Mouse (Mus musculus): ENCODE measurements around the gene Tnp2.

The Tnp2 gene

DNA sequence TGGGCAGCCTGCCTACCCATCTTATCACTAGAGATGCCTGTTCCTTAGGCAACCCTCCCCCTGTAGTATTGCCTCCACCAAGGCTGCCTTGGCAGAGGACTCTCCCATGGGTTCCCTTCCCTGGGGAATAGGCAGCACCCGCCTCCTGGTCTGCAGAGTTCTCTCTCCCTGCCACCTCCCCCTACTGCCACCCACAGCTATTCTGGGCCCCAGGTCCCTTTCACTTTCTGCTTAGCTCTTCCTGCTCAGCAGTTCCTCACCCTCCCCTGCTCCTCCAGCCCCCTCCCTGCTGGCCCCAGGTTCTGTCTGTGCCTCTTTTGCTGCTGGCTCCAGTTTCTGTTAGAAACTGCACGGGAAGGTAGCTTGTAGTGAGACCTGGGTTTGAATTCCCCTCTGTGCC is 18.8 kb downstream of the Tnp2 start:
- TF ChIP-seq NANOG (IDR thresholded peaks at IDR 0.05; ENCODE audit: borderline replicate concordance, low read length) (no peak), POU5F1 (IDR thresholded peaks at IDR 0.05; ENCODE audit: borderline replicate concordance, low read length) (no peak), CTCF (conservative IDR thresholded peaks at IDR 0.05; ENCODE audit: low read length) (no peak)
- no peaks in the 10 kb centered on the region for H3K9me3 ChIP-seq (ENCODE audit: low read length)
- H3K4me3 ChIP-seq (replicated peaks; ENCODE audit: low read length) = no peak overlapping the region
- peaks cover 41% of the 10 kb centered on the region for H3K27me3 ChIP-seq (ENCODE audit: insufficient read depth, low read length)
- no peaks in the 10 kb centered on the region for H3K36me3 ChIP-seq (ENCODE audit: insufficient read depth, low read length)
- H3K4me1 ChIP-seq (replicated peaks; ENCODE audit: low read depth, low read length) = peaks cover 8% of the 10 kb centered on the region; the same call in 1 of the 2 replicates

DNA sequence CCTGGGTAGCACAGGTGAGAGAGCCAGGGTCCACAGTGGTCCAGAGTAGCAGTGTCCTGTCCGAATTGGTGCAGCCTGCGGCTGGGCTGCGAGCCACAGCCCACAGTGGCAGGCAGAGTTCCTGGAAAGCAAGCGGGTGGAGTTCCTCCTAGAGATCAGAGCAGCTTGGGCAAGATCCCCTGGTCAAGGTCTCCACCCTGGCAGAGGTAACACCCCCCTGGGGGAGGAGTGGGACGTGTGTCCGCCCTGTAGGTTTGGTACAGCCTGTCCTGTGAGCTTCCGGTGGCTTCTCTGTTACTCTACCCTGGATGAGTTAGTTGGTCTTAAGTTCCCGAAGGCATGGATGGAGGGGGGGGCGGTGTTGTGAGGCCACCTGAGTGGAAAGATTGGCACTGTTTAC is 19.6 kb downstream of the Tnp2 start:
- no peak for TF ChIP-seq NANOG (IDR thresholded peaks at IDR 0.05; ENCODE audit: borderline replicate concordance, low read length)
- TF ChIP-seq POU5F1 (IDR thresholded peaks at IDR 0.05; ENCODE audit: borderline replicate concordance, low read length) = no peak
- no peak for TF ChIP-seq CTCF (conservative IDR thresholded peaks at IDR 0.05; ENCODE audit: low read length)
- H3K9me3 ChIP-seq (ENCODE audit: low read length) = no peaks in the 10 kb centered on the region

DNA sequence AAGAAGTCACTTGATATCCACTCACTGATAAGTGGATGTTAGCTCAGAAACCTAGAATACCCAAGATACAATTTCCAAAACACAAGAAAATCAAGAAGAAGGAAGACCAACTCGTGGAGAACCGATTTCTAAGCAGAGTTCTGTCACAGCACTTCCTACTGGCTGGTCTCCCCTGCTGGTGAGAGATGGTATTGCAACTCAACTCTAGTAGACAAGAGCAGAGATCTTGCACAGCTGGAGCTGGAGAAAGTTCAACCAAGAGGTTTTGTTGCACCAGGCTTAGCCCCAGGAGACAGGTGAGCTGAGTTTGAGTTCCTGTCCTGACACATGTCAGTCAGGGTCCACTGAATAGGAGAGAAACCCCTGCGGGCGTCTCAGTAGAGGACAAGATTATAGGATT is 21.3 kb downstream of the Tnp2 start:
- no peak for TF ChIP-seq NANOG (IDR thresholded peaks at IDR 0.05; ENCODE audit: borderline replicate concordance, low read length)
- peak; percentile 93 for TF ChIP-seq CTCF (conservative IDR thresholded peaks at IDR 0.05; ENCODE audit: low read length)
- peaks cover 8% of the 10 kb centered on the region; the same call in 1 of the 2 replicates for H3K4me1 ChIP-seq (replicated peaks; ENCODE audit: low read depth, low read length)
- no peaks in the 10 kb centered on the region for H3K36me3 ChIP-seq (ENCODE audit: insufficient read depth, low read length)
- no peak overlapping the region for H3K4me3 ChIP-seq (replicated peaks; ENCODE audit: low read length)
- H3K9me3 ChIP-seq (ENCODE audit: low read length) = no peaks in the 10 kb centered on the region
- H3K27me3 ChIP-seq (ENCODE audit: insufficient read depth, low read length) = peaks cover 51% of the 10 kb centered on the region

More for the DNA sequence above, 19.6 kb downstream of the Tnp2 start:
- H3K27me3 ChIP-seq (ENCODE audit: insufficient read depth, low read length) = peaks cover 43% of the 10 kb centered on the region
- peaks cover 8% of the 10 kb centered on the region; the same call in 1 of the 2 replicates for H3K4me1 ChIP-seq (replicated peaks; ENCODE audit: low read depth, low read length)
- no peak overlapping the region for H3K4me3 ChIP-seq (replicated peaks; ENCODE audit: low read length)
- H3K36me3 ChIP-seq (ENCODE audit: insufficient read depth, low read length) = no peaks in the 10 kb centered on the region

DNA sequence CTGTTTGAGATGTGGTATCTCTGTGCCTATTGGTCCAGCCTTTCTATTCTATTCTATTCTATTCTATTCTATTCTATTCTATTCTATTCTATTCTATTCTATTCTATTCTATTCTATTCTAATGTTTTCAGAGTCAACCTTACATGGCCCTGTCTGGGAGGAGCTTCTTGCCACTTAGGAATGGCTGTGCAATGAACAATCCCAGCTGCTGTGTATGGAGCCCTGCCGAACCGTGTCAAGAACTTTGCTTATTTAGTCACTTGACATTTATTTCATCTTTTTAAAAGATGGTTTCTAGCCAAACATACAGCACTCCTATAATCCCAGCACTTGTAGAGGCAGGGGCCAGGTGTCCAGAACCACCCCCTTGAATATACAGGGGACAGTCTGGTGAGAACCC is 24.1 kb downstream of the Tnp2 start:
- Histone ChIP-seq H3K4me3 (replicated peaks; ENCODE audit: low read length) (no peak overlapping the region), H3K27me3 (ENCODE audit: insufficient read depth, low read length) (peaks cover 65% of the 10 kb centered on the region), H3K36me3 (ENCODE audit: insufficient read depth, low read length) (no peaks in the 10 kb centered on the region), H3K4me1 (replicated peaks; ENCODE audit: low read depth, low read length) (peaks cover 16% of the 10 kb centered on the region), H3K9me3 (ENCODE audit: low read length) (no peaks in the 10 kb centered on the region)
- TF ChIP-seq NANOG (IDR thresholded peaks at IDR 0.05; ENCODE audit: borderline replicate concordance, low read length) (no peak), POU5F1 (IDR thresholded peaks at IDR 0.05; ENCODE audit: borderline replicate concordance, low read length) (no peak), CTCF (conservative IDR thresholded peaks at IDR 0.05; ENCODE audit: low read length) (no peak)

DNA sequence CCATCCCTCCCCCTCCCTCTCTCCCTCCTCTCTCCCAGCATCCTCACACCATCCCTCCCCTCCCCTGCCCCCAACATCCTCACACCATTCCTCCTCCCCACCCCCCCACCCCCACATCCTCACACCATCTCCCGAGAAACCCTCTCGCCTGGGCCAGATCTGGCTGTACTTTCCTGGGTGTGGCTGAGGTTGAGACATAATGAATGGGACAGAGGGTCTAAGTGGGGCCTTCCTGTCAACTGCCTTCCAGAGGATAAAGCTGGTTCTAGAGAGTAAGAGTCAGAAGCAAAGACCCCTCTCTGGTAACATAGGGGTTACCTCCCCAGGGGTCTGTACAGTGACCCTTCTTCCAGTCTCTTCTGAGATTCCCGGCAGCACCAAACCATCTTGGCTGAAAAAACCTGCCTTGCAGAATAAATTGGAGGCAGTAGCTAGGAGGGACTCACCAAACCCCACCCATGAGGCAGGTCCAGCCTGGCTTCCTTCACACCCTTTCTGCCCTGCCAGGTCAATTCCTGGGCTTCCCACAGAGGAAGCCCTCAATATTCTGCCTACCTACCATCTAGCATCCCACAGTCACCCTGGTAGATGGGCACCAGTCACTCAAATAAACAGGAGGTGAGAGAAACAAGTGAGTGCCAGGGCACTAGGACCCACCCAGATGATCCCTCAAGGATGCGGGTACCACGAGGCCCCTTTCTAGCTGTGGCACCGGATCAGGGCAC is 24.8 kb downstream of the Tnp2 start:
- Histone ChIP-seq H3K4me1 (replicated peaks; ENCODE audit: low read depth, low read length) (peaks cover 17% of the 10 kb centered on the region), H3K4me3 (replicated peaks; ENCODE audit: low read length) (no peak overlapping the region), H3K9me3 (ENCODE audit: low read length) (no peaks in the 10 kb centered on the region), H3K27me3 (ENCODE audit: insufficient read depth, low read length) (peaks cover 67% of the 10 kb centered on the region), H3K36me3 (ENCODE audit: insufficient read depth, low read length) (no peaks in the 10 kb centered on the region)
- TF ChIP-seq POU5F1 (IDR thresholded peaks at IDR 0.05; ENCODE audit: borderline replicate concordance, low read length) (no peak), CTCF (conservative IDR thresholded peaks at IDR 0.05; ENCODE audit: low read length) (no peak), NANOG (IDR thresholded peaks at IDR 0.05; ENCODE audit: borderline replicate concordance, low read length) (no peak)

DNA sequence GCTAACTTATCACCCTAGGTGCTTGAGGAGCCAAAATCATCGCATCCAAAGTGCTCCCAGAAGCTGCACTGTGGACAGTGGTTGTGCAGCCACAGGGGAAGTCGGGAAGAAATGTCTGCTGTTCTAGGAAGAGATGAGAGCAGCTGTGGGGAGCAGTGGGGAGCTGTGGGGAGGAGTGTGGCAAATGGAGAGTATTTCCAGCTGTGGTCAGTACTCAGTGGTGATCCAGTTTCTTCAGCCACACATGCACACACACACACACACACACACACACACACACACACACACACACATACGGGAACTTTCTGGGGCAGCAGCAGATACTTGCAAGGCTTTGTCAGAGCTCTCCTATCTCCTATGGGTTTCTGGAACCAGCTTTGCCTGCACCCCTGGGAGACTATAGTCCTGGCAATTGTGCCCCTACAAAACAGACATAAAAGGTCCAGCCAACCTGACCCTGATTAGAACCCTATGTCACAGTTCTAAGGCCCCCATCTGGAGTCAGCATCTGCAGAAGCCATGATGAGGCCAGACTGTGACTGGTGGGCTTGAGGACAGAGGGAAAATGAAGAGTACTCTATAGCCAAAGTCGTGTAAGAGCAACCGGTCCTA is 25.8 kb downstream of the Tnp2 start:
- peaks cover 70% of the 10 kb centered on the region for H3K27me3 ChIP-seq (ENCODE audit: insufficient read depth, low read length)
- H3K4me1 ChIP-seq (replicated peaks; ENCODE audit: low read depth, low read length) = peaks cover 16% of the 10 kb centered on the region
- no peak overlapping the region for H3K4me3 ChIP-seq (replicated peaks; ENCODE audit: low read length)
- H3K36me3 ChIP-seq (ENCODE audit: insufficient read depth, low read length) = no peaks in the 10 kb centered on the region
- H3K9me3 ChIP-seq (ENCODE audit: low read length) = no peaks in the 10 kb centered on the region
- no peak for TF ChIP-seq CTCF (conservative IDR thresholded peaks at IDR 0.05; ENCODE audit: low read length)
- TF ChIP-seq NANOG (IDR thresholded peaks at IDR 0.05; ENCODE audit: borderline replicate concordance, low read length) = no peak
- TF ChIP-seq POU5F1 (IDR thresholded peaks at IDR 0.05; ENCODE audit: borderline replicate concordance, low read length) = no peak

DNA sequence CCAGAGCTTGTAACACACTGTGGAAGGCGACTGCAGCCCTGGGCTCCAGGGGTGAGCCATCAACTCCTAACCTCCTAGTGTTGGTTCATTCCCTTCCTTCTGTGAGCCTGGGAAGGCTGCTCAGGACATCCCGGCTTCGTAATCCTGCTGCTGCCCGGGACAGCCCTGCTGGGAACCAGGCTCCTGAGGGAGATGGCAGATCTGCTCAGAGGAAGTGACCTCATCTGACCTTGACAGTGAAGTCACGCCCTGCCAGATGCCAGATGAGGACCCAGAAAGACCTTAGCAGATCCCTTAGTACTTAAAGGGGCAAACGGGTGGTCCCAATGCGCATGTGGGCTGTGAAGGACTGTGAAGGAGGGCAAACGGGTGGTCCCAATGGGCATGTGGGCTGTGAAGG is 27.3 kb downstream of the Tnp2 start:
- Histone ChIP-seq H3K36me3 (ENCODE audit: insufficient read depth, low read length) (no peaks in the 10 kb centered on the region), H3K4me1 (replicated peaks; ENCODE audit: low read depth, low read length) (peaks cover 12% of the 10 kb centered on the region), H3K4me3 (replicated peaks; ENCODE audit: low read length) (no peak overlapping the region), H3K9me3 (ENCODE audit: low read length) (no peaks in the 10 kb centered on the region), H3K27me3 (ENCODE audit: insufficient read depth, low read length) (peaks cover 80% of the 10 kb centered on the region)
- TF ChIP-seq CTCF (conservative IDR thresholded peaks at IDR 0.05; ENCODE audit: low read length) = no peak

DNA sequence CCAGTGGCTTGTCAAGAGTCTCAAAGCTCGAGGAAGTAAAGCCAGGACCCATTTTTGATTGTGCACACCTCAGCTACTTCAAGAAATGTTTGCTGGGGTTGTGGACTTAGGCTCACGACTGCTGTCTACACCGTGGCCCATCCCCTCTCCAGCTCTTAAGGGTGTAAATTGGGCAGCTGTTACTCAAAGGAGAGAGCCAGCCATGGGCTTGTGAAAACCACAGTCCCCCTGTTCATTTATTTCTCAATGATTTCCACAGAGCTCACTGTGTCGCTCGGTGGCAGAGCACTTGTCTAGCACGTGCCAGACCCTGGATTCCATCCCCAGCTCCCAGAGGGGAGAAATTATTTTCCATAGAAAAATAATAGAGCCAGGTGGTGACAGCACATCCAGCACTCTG is 32.3 kb downstream of the Tnp2 start:
- H3K27me3 ChIP-seq (ENCODE audit: insufficient read depth, low read length) = peaks cover 82% of the 10 kb centered on the region
- H3K36me3 ChIP-seq (ENCODE audit: insufficient read depth, low read length) = no peaks in the 10 kb centered on the region
- no peak for TF ChIP-seq CTCF (conservative IDR thresholded peaks at IDR 0.05; ENCODE audit: low read length)
- H3K4me3 ChIP-seq (replicated peaks; ENCODE audit: low read length) = no peak overlapping the region
- H3K4me1 ChIP-seq (replicated peaks; ENCODE audit: low read depth, low read length) = peaks cover 9% of the 10 kb centered on the region
- H3K9me3 ChIP-seq (ENCODE audit: low read length) = no peaks in the 10 kb centered on the region
